Comparison of ENCODE assay signal across 8 mouse cellular contexts in the genomic region with DNA sequence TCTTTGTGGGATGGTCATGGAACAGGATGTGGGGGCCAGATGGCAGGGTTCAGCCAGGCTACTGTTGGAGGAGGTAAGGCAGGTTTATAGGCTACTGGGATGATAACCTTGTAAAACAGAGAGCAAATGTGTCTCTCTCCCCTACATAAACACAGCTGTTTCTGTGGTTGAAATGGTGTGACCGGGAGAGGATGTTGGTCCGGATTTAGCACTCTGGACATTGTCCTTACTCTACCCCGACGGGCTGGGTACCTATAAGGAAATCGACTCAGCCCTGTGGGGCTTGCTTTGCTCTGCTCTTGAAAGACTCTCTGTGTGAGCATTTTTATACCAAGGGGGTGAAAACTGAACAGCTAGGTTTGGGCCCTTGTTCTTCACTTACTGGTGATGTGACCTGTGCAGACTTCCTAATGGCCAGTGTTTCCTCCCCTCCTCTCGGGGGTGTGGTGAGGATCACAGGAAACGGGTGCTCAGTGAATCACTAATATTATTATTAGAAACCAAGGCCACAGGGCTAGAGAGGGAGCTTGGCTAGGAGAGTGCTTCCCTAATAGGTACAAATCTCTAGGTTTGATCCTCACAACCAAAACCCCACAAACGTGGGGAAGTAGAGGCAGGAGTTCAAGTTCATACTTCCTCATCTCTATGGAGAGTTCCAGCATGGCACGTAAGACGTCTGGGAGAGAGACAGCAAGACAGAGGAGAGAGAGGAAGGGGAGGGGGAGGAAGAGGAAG. TPM values are rescaled to one million over a fixed set of nuclear protein-coding genes. Genes with fewer than 3 reads are reported as not detected.
DNase-seq lines count a peak whose midpoint lies in the region; ATAC-seq lines count a peak whose summit lies in the region.

No protein-coding gene starts in this region.

- peak overlapping the region; percentile 75 for H3K27ac ChIP-seq in intestine, embryonic 16.5 days (ENCODE audit: low read length)

- no peaks in the 10 kb centered on the region for H3K36me3 ChIP-seq in intestine, embryonic 16.5 days (ENCODE audit: control insufficient read depth, insufficient read depth, low read length)

- ATAC-seq in intestine, embryonic 16.5 days = no peak

- H3K4me2 ChIP-seq in intestine, embryonic 16.5 days (ENCODE audit: low read depth, low read length) = no peak overlapping the region

- peaks cover 65% of the 10 kb centered on the region for H3K4me1 ChIP-seq in intestine, embryonic 16.5 days (ENCODE audit: control insufficient read depth, insufficient read depth, low read length)

- H3K9ac ChIP-seq in intestine, embryonic 16.5 days (ENCODE audit: low read depth, low read length) = peak overlapping the region; percentile 2; the same call in 1 of the 2 replicates

- H3K4me3 ChIP-seq in intestine, embryonic 16.5 days (ENCODE audit: low read length) = no peak overlapping the region

- no peaks in the 10 kb centered on the region for H3K9me3 ChIP-seq in intestine, embryonic 16.5 days (ENCODE audit: control insufficient read depth, low read length)

- DNase-seq in cerebellum, adult 9-10 months = peak; percentile 35
- no peak for DNase-seq in cerebellum, postnatal 36 days
- peak; percentile 99 for DNase-seq in heart, adult 11 months
- peak; percentile 59 for DNase-seq in lung, postnatal 25 days (ENCODE audit: low spot score)
- no peak for DNase-seq in layer of hippocampus, postnatal 36 days
- DNase-seq in spleen, adult 18-20 months = no peak
- DNase-seq in c-Kit-positive CD71-positive TER-119-positive erythroid progenitor cells, embryonic 14.5 days (ENCODE audit: low spot score) = no peak

- H3K27me3 ChIP-seq in intestine, embryonic 16.5 days (replicated peaks; ENCODE audit: control insufficient read depth, insufficient read depth, low read length) = no peaks in the 10 kb centered on the region

- 33% methylated on average over 10 of the region's 10 CpGs for WGBS in intestine, embryonic 16.5 days

RNA-seq across cellular contexts. Expression of gene Cuedc1, which starts 19.7 kb away (rescaled TPM):
- polyA plus RNA-seq in intestine, embryonic 16.5 days (2015; fragmentation: Nextera tagmentation; extraction: Ambion mirVana) = 8.0 and 8.5 TPM in 2 replicates
- total RNA-seq in layer of hippocampus, postnatal 36 days (2021) = 10 to 100 TPM; 27.9 to 31.4 TPM

RNA-seq across cellular contexts. Expression of gene Vezf1, which starts 49.4 kb away (rescaled TPM):
- 23.3 and 24.1 TPM in 2 replicates for polyA plus RNA-seq in intestine, embryonic 16.5 days (2015; fragmentation: Nextera tagmentation; extraction: Ambion mirVana)
- total RNA-seq in layer of hippocampus, postnatal 36 days (2021) = 10 to 100 TPM; 20.2 to 22.6 TPM

Comparison
In these comparisons a context has a peak if more than half of its experiments do, and no peak if none do; other contexts are left out.
1. DNase-seq: peak in cerebellum, adult 9-10 months (single experiment), heart, adult 11 months (single experiment) and lung, postnatal 25 days (single experiment); none in cerebellum, postnatal 36 days (0 of 2), layer of hippocampus, postnatal 36 days (0 of 2), spleen, adult 18-20 months (0 of 2) and c-Kit-positive CD71-positive TER-119-positive erythroid progenitor cells, embryonic 14.5 days (single experiment).